Mouse (Mus musculus): ENCODE data around the gene 4930404H24Rik. TPM values are rescaled to one million over a fixed set of nuclear protein-coding genes. Genes with fewer than 3 reads are reported as not detected.

Gene 4930404H24Rik
- total RNA-seq, 1 experiment from 2014 or later: not detected

Other genes starting within 250 kb of the 4930404H24Rik start
- 13.2 and 21.6 TPM in 2 replicates for gene Kif3b, start 201.4 kb upstream of the 4930404H24Rik start, total RNA-seq (2017)
- 37.1 and 42.8 TPM in 2 replicates for gene Asxl1, start 147.0 kb upstream of the 4930404H24Rik start, total RNA-seq (2017)
- gene Nol4l, start 37.2 kb downstream of the 4930404H24Rik start, total RNA-seq (2017): 5.2 and 8.1 TPM in 2 replicates
- 37.0 and 55.8 TPM in 2 replicates for gene Commd7, start 140.0 kb downstream of the 4930404H24Rik start, total RNA-seq (2017)
- gene Dnmt3b, start 156.7 kb downstream of the 4930404H24Rik start, total RNA-seq (2017): 41.4 and 43.8 TPM in 2 replicates
- not detected in 2 replicates for gene Dnmt3c, start 203.9 kb downstream of the 4930404H24Rik start, total RNA-seq (2017)
- 134 and 210 TPM in 2 replicates for gene Mapre1, start 248.5 kb downstream of the 4930404H24Rik start, total RNA-seq (2017)

Measured in hematopoietic stem cell, adult 5-6 weeks (primary cell).